Comparison of ENCODE assay signal across 34 mouse cellular contexts in genomic region chr8:57470863-57471262, GRCm38 (mm10). TPM values are rescaled to one million over a fixed set of nuclear protein-coding genes. Genes with fewer than 3 reads are reported as not detected.
"Had no signal": no experiment of that assay in that cellular context is flagged by ENCODE, and none has a peak within 500 bp of the region (broad histone marks: within the 10 kb centered on the region; RNA-seq: fewer than 3 reads in every experiment).

No protein-coding gene starts in this region.

- H3K36me3 ChIP-seq: embryonic facial prominence, embryonic 10.5 days; embryonic facial prominence, embryonic 12.5 days; embryonic facial prominence, embryonic 13.5 days; embryonic facial prominence, embryonic 15.5 days; forebrain, embryonic 10.5 days; forebrain, embryonic 12.5 days; forebrain, embryonic 15.5 days had no signal

- H3K9ac ChIP-seq: embryonic facial prominence, embryonic 12.5 days; embryonic facial prominence, embryonic 13.5 days; embryonic facial prominence, embryonic 15.5 days; forebrain, embryonic 12.5 days; forebrain, embryonic 13.5 days; forebrain, embryonic 15.5 days; forebrain, postnatal 0 days had no signal

- H3K4me2 ChIP-seq: embryonic facial prominence, embryonic 12.5 days; embryonic facial prominence, embryonic 13.5 days; embryonic facial prominence, embryonic 15.5 days; forebrain, embryonic 12.5 days; forebrain, embryonic 13.5 days; forebrain, embryonic 15.5 days had no signal

- DNase-seq: cerebellum, adult 2 months; cerebellum, adult 8-10 months; cerebellum, adult 9-10 months; cerebellum, adult 9-11 months; cerebellum, postnatal 10 days; cerebellum, postnatal 14 days; cerebellum, postnatal 25 days; cerebellum, postnatal 36 days; embryo, embryonic 11 days; forebrain, postnatal 0 days; gastrocnemius, adult 2 months; gastrocnemius, postnatal 10 days; gastrocnemius, postnatal 14 days; gastrocnemius, postnatal 25 days; gastrocnemius, postnatal 36 days; heart, adult 18-20 months; heart, adult 2 months had no signal

- H3K4me1 ChIP-seq: embryonic facial prominence, embryonic 10.5 days; embryonic facial prominence, embryonic 12.5 days; embryonic facial prominence, embryonic 13.5 days; forebrain, embryonic 10.5 days; forebrain, embryonic 12.5 days; forebrain, embryonic 13.5 days; forebrain, embryonic 15.5 days had no signal

- H3K9me3 ChIP-seq: embryonic facial prominence, embryonic 10.5 days; embryonic facial prominence, embryonic 12.5 days; embryonic facial prominence, embryonic 13.5 days; embryonic facial prominence, embryonic 15.5 days; forebrain, embryonic 10.5 days; forebrain, embryonic 12.5 days; forebrain, embryonic 13.5 days; forebrain, embryonic 15.5 days had no signal

- H3K4me3 ChIP-seq: embryonic facial prominence, embryonic 10.5 days; embryonic facial prominence, embryonic 12.5 days; embryonic facial prominence, embryonic 13.5 days; embryonic facial prominence, embryonic 15.5 days; erythroblast, embryonic 14.5 days; forebrain, embryonic 10.5 days; forebrain, embryonic 12.5 days; forebrain, embryonic 13.5 days; forebrain, embryonic 15.5 days; gastrocnemius, adult 2 months; heart, adult 2 months had no signal

- H3K27ac ChIP-seq: embryonic facial prominence, embryonic 10.5 days; embryonic facial prominence, embryonic 12.5 days; embryonic facial prominence, embryonic 13.5 days; embryonic facial prominence, embryonic 15.5 days; forebrain, embryonic 10.5 days; forebrain, embryonic 12.5 days; forebrain, embryonic 13.5 days; forebrain, embryonic 15.5 days; gastrocnemius, adult 2 months; heart, adult 2 months had no signal

- ATAC-seq: forebrain, embryonic 13.5 days; forebrain, embryonic 14.5 days; forebrain, embryonic 15.5 days; forebrain, embryonic 16.5 days; forebrain, postnatal 0 days had no signal

- H3K27me3 ChIP-seq: embryonic facial prominence, embryonic 12.5 days; embryonic facial prominence, embryonic 13.5 days; embryonic facial prominence, embryonic 15.5 days; forebrain, embryonic 12.5 days; forebrain, embryonic 13.5 days; forebrain, embryonic 15.5 days had no signal

RNA-seq across cellular contexts. Expression of gene Scrg1, which starts 15.1 kb away (rescaled TPM):
- total RNA-seq: common myeloid progenitor, adult 5-6 weeks; gastrocnemius, adult 18-20 months; gastrocnemius, adult 2 months; gastrocnemius, adult 8-10 months; gastrocnemius, postnatal 10 days; gastrocnemius, postnatal 14 days; gastrocnemius, postnatal 25 days; gastrocnemius, postnatal 36 days; granulocyte monocyte progenitor cell, adult 5-6 weeks; heart, adult 18-20 months; heart, adult 2 months had no signal
- polyA plus RNA-seq: erythroblast, embryonic 14.5 days; forebrain, embryonic 10.5 days; forebrain, embryonic 11.5 days; gonadal fat pad, adult 2 months had no signal
